Mouse (Mus musculus): ENCODE data around the gene Chac2. TPM values are rescaled to one million over a fixed set of nuclear protein-coding genes. Genes with fewer than 3 reads are reported as not detected.

The Chac2 gene
- total RNA-seq, 2 experiments from 2014 or later, result 17.9 to 21.6 TPM

Other genes starting within 250 kb of the Chac2 start
- gene Psme4, start 214.6 kb downstream of the Chac2 start, total RNA-seq (2021), result 100 to 1,000 TPM; 138 to 169 TPM
- under 1 TPM; 0.12 to 0.14 TPM for gene Gpr75, start 101.0 kb downstream of the Chac2 start, total RNA-seq (2021)
- 1 to 10 TPM; 7.6 to 8.5 TPM for gene Asb3, start 100.9 kb downstream of the Chac2 start, total RNA-seq (2021)
- gene Erlec1, start 32.0 kb downstream of the Chac2 start, total RNA-seq (2021), result 10 to 100 TPM; 36.4 to 42.0 TPM
- gene Gm17332, start 196.1 kb upstream of the Chac2 start, total RNA-seq (2021), result not detected